In the genomic region with DNA sequence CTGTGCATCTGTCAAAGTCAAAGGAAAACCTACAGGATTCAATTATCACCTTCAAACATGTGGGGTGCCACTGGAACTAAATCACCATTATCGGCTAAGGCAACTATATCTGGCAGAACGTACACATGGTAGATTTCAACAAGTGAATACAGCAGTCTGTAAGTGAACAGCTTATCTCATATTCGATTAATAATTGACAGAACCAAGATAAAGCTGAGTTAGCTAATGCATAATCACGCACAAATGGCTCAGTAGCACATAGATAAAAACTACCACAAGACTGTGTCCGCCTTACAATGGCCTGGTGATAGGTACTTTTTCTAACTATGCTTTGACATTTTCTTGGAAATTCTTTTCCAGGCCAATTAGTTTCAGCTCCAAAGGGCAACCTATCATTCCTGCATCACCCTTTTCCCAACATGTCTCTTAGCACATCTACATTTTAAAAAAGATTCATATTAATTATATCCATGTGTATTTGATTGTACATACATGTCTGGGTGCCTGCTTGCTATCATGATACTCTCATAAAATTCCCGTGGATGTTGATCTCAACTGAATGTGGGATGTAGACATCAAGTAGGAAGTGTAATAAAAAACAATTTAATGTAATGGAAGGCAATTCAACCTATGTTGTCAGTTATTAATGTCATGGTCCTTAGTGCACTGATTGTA, we compare ENCODE assay signal across 18 mouse cellular contexts.
"Had no signal": no experiment of that assay in that cellular context is flagged by ENCODE, and none has a peak within 500 bp of the region (broad histone marks: within the 10 kb centered on the region; RNA-seq: fewer than 3 reads in every experiment).

No protein-coding gene starts in this region.

- H3K9ac ChIP-seq: kidney, embryonic 15.5 days; limb, embryonic 13.5 days; liver, embryonic 13.5 days; lung, embryonic 15.5 days had no signal

- H3K9me3 ChIP-seq: kidney, embryonic 15.5 days; limb, embryonic 10.5 days; limb, embryonic 13.5 days; liver, embryonic 13.5 days; lung, embryonic 15.5 days; megakaryocyte, embryonic 14.5 days; midbrain, embryonic 10.5 days had no signal

- H3K4me3 ChIP-seq: kidney, embryonic 15.5 days; layer of hippocampus, adult 2 months; limb, embryonic 10.5 days; limb, embryonic 13.5 days; liver, embryonic 13.5 days; lung, embryonic 15.5 days; megakaryocyte, embryonic 14.5 days; midbrain, embryonic 10.5 days had no signal

- H3K4me2 ChIP-seq: kidney, embryonic 15.5 days; limb, embryonic 13.5 days; liver, embryonic 13.5 days; lung, embryonic 15.5 days had no signal

- DNase-seq: kidney, adult 11 months; kidney, adult 8-10 months; kidney, postnatal 14 days; layer of hippocampus, adult 9-11 months; liver, embryonic 13.5 days; lung, adult 18-20 months; lung, postnatal 10 days; lung, postnatal 36 days; midbrain, embryonic 14.5 days; thymus, adult 2 months; thymus, postnatal 25 days had no signal

- H3K27ac ChIP-seq: kidney, embryonic 15.5 days; layer of hippocampus, adult 2 months; limb, embryonic 10.5 days; limb, embryonic 13.5 days; liver, embryonic 13.5 days; lung, embryonic 15.5 days; midbrain, embryonic 10.5 days had no signal

- H3K4me1 ChIP-seq: kidney, embryonic 15.5 days; limb, embryonic 10.5 days; limb, embryonic 13.5 days; liver, embryonic 13.5 days; lung, embryonic 15.5 days; megakaryocyte, embryonic 14.5 days; midbrain, embryonic 10.5 days had no signal

- H3K27me3 ChIP-seq: kidney, embryonic 15.5 days; limb, embryonic 13.5 days; liver, embryonic 13.5 days; lung, embryonic 15.5 days; megakaryocyte, embryonic 14.5 days had no signal

- H3K36me3 ChIP-seq: kidney, embryonic 15.5 days; limb, embryonic 10.5 days; limb, embryonic 13.5 days; liver, embryonic 13.5 days; lung, embryonic 15.5 days; midbrain, embryonic 10.5 days had no signal
